Mouse (Mus musculus) embryo, embryonic 9.5 days (tissue): ENCODE results near the gene Bicdl1.

Experiments used
- DNase-seq: peaks from one replicate; pipeline ENCODE4 v3.0.0-alpha.2; 2017; ENCODE audit errors: extremely low spot score

Bicdl1 gene

DNA sequence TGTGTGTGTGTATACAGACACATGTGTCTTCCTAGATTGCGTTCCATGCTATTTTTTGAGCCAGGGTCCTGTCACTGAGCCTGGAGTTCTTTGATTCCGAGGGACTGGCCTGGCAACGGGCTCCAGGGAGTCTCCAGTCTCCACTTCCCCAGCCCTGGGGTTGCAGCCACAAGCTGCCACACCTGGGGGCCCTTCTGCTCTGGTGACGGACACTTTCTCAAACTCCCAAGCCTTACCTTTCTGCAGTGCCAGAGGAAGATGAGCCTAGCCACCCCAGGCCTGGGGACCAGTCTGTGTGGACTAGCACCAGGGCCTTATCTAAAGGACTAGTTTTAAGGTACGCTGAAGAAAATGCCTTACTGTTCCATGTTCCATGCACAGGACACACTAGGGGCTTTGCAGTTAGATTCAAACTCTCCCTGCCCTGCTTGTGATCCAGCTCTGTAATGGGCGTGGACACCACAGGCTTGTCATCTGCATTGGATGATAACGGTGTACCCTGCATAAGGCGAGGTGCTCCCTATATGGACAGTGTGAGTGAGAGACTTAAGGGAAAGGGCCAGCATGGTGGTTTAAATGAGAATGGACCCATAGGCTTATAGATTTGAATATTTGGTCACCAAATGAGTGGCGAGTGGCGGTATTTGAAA, 105.1 kb downstream of the Bicdl1 start:
- DNase-seq: no peak

- DNase-seq: no peak
Measured at GRCm38 (mm10) chr5:115623694-115624440, 107.6 kb downstream of the Bicdl1 start.

GRCm38 (mm10) chr5:115622686-115623085, 108.7 kb downstream of the Bicdl1 start:
- DNase-seq: no peak

- no peak for DNase-seq
Measured at GRCm38 (mm10) chr5:115619690-115620089, 111.7 kb downstream of the Bicdl1 start.

- DNase-seq: peak; percentile 32
Measured at GRCm38 (mm10) chr5:115614948-115615347, 116.5 kb downstream of the Bicdl1 start.

DNA sequence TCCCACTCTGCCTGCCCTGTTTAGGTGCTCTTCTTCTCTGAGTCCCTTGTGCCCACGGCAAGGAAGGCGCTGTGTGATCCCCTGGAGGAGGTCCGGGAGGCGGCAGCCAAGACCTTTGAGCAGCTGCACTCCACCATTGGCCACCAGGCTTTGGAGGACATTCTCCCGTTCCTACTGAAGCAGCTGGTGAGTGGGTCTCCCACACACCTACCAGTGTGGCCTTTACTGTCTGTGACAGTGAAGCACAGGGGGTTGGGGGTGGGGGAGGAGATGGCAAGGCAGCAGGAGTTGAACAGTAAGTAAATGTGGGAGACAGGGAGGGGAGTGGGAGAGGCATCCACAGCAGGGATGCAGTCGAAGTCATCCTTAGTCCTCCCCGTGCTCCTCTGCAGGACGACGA, 118.1 kb downstream of the Bicdl1 start:
- DNase-seq: no peak

DNA sequence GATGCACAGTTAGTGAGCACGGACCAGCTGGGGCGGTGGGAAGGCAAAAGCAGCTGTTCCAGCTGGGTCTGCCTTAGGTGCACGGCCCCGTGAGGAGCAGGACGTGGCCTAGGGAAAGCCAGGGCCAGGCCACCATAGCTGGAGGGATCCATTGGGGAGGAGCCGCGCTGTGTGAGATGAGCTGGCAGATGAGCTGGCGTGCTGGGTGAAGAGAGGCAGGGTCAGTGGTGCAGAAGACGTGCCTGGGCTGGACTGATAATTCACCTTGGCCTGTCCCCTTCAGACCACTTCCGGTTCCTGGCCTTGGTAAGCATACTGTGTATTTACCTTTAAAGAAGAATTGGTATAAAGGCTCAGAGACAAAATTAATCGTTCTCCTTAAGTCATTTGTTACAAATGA, 119.9 kb downstream of the Bicdl1 start:
- no peak for DNase-seq

DNA sequence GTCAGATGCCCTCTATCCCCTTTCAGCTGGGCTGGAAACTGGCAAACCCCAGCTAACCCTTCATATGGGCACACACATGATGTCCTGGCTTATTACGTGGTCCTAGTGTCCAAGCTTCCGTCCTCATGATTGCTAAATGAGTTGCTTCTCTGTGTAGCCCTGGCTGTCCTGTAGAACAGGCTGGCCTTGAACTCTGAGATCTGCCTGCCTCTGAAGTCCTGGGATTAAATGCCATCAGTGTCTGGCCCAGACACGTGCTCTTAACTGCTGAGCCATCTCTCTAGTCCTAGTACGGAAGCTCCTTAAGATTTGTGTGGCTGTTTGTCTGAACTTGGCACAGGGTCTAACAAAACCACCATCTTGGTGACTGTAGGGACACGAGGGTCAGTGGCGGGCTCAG, 127.9 kb downstream of the Bicdl1 start:
- DNase-seq: no peak
